Mouse (Mus musculus) testis, postnatal 10 days (tissue): ENCODE measurements around the gene Slc26a9.

Source experiments
- DNase-seq: peaks from one replicate; pipeline ENCODE4 v3.0.0; 2021; ENCODE audit warnings: low spot score

The Slc26a9 gene

DNA sequence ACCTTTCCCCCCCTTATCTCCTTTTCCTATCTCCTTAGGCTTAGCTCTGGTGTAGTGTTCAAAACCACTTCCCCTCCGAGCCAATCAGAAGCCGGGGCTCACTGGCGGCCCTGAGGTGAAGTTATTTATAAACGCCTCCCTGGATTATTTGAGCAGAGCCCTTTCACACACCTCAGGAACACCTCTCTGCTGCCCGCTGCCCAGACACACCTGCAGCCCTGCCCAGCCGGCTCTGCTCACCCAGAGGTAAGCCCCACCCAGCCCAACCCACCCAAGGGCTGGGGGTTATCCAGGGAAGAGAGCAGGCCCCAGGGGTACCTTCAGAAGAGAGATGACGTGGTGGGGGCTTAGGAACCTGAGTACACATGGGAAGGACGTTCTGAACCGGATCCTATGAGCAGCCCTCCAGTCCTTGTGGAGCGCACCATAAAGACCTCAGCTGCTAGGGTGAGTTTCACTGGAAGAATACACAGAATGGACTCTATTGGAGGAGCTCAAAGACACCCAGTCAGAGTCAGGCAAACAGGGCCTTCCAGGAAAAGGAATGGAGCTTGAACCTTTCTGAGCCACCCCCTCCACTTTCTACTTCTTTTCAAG is at the start of gene Slc26a9:
Gene Slc26a9, plus strand, starts transcription at position 155 of the 597 bp plus-strand sequence.
- DNase-seq = no peak

DNA sequence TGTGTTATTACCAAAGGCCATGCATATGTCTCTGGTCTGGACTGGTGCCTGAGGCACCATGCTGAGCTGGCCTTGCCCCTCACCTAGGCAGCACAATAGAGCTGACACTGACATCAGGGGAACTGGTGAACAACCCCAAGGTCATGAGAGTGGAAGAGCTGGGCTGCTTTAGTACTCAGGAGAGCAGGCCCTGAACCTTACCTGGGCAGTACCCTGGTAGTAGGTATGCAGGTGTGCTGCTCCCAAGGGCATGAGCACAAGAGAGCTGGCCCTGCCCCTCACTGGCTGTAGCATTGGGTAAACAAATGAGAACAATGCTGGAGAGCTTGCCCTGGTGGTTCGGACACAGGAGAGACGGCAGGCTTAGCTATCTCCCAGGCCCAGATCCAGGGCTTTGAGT is 48.5 kb upstream of the Slc26a9 start:
- DNase-seq = no peak

DNA sequence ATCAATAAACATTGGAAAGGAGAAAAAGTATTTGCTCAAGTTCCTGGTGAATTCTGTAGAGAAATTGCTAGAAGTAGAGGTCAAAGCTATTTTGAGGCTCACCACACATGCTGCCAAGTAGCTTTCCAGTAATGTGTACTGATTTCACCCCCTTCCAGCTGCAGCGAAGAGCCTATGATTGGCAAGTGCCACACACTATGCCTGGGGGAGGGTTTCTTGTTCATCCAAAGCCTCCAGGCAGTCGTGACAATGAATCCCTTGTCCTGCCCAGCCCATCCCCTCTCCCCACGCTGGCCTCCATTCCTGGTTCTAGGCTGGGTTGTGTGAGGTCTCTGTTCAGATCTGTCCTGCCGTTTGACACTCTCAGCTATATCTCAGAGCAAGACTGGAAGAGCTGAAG is 47.5 kb upstream of the Slc26a9 start:
- no peak for DNase-seq

DNA sequence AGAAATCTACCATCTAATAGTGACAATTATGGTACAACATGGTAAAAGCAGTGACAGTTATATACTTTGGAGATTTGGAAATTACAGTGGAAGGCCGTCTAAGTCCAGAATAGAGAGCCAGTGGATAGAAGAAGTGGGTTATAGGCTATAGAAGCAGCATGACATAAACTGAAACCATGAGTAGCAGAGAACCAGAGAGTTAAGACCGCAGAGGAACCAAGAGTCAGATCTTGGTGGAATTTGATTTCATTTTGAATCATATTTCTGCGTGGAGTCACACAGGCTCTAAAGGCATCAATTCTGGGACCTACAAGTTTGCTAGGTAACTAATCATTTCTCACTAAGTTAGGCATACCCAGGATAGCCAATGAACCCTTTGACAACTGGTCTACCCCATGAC is 45.1 kb upstream of the Slc26a9 start:
- DNase-seq = no peak

DNA sequence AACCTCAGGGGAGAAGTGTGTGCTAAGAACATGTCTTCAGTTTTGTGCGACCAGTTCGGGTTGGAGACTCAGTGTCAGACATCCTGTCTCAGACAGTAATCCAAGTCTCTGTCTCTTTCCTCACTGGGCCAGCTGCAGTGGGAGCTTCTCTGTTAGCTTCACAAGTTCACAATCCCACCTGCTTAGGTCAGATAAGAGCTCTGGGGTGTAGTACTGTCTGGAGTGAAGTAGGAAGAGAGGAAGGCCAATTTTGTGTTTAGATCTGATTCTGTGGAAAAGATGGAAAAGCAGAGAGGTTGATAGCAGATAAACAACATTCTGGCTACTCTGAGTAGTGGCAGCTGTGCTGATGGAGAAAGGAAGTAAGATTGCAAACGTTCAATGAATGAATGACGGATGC is 44.2 kb upstream of the Slc26a9 start:
- no peak for DNase-seq

DNA sequence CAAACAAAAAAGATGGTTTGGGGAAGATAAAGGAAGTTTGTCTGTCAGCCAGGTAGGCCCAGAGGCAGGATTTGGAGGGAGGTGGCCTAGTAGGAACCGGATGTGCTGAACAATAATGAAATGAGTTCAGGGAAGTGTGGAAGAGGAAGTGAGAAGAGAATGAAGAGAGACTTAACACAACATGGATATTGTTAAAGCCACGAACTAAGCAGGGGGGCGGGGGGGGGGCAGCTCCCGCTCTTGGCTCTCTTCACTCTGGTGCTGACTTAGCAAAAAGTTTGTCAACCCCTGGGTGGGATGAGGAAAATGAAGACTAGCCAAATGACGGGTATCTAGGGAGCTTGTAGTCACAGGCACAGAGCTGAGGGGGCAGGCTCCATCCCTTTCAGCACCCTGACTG is 43.4 kb upstream of the Slc26a9 start:
- no peak for DNase-seq

DNA sequence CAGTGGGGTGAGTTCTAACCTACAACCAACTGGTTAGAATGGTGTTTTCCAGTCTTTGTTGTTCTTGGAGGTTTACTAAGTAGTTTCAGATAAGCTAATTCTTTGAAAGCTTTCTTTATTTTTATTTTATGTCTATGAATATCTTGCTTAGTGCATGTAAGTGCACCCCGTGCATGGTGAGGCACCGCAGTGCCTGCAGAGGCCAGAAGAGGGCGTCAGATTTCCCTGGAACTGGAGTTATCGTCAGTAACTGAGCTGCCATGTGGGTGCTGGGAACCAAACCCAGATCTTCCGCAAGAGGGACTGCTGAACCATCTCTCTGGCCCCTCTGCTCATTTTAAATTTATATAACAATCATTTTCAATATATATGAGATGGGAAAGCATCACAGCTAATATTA is 42.4 kb upstream of the Slc26a9 start:
- DNase-seq = peak; percentile 61

DNA sequence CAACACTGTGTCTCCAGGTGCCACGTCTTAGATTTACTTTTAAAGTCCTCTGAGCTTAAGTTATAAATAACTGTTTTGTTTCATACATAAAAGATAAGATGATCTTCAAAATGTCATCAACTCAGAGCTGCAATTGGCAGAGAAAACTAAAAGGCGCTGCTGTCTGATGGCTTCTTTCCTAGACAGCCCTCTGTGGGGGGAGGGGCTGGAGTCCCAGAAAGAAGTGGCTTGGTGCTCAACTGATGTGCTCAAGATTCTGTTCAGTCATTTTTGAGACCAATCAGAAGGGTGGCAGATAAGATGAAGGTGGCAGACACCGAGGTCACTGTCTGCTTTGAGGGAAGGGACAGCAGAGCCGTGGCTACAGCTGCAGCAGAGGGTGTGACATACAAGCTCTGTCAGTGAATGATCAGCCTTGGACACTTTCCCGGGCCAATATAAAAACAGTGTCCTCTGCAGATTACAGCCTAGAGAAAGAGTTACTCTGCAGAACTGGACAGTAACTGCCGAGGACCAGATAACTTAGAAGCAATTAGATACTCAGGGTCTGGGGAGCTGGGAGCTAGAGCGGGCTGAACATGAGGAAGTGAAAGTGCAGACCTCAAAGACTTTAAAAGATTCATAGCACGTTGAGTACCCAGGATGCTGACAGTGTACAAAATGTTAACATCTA is 41.6 kb upstream of the Slc26a9 start:
- DNase-seq = peak; percentile 66

DNA sequence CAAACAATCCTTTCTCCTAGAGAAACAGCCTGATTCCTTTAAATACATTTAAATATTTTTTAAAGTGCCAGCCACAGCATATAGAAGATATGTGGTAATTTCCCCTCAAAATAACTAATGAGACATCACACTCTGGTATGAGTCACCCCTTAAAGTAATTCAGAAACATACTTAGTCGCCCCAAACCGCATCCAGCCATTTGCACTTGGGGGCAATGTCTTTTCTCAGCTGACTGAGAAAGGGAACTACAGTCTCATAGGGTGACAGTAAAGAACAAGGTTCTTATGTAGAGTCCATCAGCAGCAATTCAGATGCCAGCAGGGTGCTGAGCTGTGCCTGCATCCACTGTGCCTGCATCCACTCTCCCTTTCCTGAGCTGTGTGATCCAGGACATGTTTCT is 40.3 kb upstream of the Slc26a9 start:
- no peak for DNase-seq

DNA sequence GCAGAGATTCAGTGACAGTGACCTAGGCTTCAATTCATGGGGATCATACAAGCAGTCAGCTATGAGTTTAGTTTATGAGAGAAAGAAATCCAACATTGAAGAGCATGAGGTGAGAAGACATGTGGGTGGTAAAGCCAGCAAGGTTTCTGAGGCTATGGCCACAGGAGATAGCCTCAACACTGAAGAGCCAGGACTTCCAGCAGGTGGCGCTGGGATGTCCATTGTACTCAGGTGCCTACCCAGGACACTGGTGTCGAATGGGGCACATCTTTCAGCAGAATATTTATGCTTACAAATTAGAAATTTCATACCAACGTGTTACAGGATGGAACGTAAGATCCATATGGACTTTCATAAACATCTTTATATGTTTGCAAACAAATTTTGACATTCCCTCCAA is 35.5 kb upstream of the Slc26a9 start:
- peak; percentile 82 for DNase-seq

DNA sequence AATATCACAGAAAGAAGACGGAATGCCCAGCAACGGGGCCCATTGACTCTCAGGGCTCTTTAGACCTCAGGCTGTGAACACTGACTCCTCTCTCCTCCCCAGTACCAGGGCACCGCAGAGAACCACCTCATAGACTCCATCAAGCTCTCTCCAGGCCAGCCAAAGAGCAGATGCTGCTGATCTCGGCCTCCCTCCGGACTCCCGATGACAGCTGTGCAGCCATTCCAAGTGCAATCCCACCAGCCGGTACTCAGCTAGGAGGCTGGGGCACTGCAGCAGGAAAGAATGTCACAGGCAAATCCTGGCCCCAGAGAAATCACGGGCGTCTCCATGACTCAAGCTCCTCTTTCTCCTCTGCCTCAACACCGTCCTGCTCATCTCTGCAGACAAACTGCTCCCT is 32.3 kb upstream of the Slc26a9 start:
- no peak for DNase-seq

DNA sequence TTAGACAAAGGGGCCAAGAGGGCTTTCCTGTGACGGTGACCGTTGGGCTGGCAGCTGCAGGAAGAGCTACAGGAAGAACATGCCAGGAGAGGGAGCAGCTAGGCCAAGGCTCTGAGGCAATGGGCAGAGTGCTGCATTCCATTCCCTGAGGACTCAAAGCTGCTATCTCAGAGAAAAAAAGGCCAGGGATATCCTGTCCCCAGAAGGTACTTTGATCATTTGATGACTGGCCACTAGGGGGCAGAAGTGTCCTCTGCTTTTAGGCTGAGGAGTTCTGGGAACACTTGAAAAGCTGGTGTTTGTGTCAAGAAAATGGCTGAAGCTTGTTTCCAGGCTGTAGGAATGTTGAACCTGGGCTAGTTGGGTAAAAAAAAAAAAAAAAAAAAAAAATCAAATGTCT is 31.4 kb upstream of the Slc26a9 start:
- peak; percentile 94 for DNase-seq

DNA sequence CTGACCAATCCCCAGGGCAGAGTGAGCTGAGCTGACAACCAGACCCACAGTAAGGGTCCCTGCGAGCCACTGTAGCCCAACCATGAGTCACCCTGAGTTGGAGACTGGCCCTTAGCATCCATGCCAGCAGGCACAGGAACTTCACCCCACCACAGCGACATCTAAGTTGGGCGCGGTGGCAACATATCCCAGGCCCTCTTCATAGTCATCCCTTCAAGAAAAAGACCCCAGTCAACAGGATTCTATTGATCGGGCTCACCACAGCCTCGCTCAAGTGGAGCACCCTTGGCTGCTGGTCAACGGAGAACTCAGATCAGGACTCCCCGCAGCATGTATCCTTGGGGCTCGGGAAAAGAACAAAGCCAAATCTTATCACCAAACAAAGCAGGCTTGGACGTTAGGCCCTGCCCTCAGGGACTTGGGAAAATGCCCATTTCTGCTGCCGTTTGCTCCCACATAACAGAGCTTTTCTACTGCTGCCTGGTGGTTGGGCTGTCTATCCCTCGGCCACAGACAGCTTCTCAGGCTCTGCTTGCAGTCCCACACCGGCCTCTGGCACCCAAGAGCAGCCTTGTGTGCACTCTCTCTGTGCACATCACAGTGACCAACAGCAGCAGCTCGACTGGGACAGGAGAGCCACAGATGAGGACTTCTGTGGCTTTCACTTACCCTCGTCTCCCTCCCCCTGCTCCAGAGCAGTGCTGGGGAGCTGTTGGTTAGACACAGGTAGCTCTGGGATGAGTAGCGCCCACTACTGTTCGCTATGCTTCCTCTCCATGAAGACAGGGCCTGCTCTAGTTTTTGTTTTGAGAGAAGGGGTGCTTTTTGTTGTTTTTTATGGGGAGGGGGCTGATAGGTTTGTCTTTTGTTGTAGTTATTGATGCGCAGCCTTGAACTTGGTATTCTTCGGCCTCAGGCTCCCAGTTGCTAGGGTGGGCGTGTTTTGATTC is 29.2 kb upstream of the Slc26a9 start:
- peak; percentile 63 for DNase-seq

DNA sequence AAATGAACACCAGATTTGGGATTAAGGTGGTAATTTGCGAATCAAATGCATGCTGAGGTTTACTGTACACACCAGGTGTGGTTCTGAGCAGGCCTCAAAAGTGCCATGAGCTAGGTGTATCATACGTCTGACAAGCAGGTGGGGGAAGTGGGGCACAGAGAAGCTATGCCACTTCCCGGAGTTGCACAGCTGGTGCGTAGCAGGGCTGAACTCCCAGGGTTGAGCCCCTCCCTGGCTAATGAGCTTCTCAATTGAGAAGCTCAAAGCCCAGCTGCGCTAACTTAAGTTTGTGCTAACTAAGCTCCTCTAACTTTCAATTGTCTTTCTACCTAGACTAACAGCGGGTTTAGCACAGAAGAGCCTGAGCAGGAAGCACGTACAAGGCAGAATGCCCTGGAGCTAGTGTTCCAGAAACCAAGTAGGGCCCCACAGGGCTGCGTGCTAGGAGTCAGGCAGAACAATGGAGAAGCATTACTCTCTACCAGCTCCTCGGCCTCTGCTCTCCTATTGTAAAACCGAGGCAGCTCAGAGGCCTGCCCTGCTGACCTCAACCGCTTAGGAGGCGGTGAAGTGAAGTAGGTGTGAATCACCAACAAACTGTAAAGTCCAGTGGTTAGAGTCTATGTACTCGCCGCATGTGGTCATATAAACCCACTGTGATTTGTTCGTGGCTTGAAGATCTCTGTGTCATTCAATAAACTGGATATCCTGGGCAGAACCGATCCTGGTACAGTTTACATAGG is 24.7 kb upstream of the Slc26a9 start:
- no peak for DNase-seq

DNA sequence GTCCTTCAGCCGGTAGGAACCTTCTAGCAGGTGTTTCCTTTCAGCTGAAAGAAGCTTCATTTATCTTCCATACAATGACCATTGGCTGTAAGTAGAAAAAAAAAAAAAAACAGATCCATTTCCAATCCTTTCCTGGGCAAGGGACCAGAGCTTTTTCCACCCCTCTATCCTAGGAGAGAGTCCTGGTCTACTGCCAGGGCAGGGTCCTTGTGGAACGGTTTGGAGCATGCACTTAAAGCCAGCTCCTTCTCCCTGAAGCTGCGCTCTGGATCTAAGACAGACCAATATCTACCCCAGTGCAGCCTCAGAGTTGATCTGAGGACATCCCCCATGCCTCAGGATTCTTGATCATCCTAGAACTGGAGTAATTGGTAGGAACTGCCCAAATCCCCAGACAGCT is 21.8 kb upstream of the Slc26a9 start:
- peak; percentile 58 for DNase-seq

DNA sequence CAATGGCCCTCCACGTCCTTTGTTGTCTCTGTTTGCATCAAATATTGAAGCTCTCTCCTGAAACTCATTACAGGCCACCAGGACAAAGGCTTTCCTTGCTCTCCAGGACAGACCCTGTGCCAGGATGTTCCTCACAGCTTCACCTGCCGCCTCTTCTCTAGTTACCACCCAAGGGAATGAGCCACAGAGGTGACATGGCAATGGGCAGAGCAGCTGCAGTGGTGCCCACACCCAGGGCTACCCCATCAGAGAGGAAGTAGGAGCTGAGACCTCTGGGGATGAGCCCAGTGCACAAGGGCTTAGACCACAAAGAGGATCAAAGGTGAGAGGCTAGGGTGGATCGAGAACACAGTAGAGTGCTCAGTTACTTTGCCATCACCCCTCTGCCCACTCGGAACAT is 20.3 kb upstream of the Slc26a9 start:
- no peak for DNase-seq

DNA sequence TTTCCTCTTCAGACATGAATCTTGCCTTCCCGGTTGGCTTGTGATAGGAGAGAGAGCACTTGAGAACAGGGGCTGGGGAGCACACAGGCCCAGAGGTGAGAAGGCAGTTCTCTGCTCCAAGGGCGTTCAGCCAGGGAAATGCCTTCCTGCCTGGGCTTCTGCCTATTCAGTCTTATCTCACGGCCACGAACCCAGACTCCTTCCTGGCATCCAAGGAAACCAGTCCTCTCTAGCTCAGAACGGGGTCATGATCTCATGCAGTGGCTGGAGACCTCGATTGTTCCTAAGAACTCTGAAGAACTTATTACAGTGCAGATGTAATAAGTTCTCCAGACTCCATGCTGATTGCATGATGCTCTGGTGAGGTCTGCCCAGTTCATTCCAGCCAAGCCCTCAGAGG is 17.2 kb upstream of the Slc26a9 start:
- no peak for DNase-seq

DNA sequence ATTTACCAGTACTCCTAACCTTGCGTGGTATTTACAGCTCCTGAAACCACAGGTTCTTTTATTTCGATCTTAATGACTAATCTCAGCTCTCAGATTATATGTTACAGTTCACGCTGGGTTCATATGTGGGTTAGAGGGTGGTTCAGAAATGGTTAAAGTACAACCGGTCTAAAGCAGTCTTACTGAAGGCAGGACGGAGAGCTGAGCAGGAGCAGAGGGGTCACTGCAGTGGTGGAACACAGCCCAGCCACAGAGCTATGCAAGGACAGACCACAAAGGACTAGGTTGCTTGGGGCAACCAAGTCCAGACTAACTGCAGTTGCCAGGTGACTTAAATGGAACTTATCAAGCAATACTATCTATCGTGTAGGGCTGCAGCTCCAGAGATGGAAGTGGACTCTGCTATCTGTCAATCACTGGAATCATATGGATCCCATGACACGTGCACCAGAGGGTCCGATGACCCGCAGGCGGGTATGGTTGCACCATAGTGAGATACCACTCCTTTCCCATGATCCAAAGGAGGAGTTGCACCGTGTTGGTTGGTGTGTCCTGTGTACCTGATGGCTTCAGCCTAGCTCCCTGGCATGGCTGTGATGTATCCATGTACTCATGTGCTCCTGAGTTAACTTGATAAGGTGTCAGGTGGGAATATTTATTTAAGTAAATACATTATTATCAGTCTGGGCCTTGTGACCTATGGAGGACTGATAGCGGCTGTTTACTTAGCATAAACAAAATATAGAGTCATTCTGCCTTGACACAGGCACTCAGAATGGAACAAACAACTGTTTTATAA is 13.0 kb upstream of the Slc26a9 start:
- DNase-seq = no peak

DNA sequence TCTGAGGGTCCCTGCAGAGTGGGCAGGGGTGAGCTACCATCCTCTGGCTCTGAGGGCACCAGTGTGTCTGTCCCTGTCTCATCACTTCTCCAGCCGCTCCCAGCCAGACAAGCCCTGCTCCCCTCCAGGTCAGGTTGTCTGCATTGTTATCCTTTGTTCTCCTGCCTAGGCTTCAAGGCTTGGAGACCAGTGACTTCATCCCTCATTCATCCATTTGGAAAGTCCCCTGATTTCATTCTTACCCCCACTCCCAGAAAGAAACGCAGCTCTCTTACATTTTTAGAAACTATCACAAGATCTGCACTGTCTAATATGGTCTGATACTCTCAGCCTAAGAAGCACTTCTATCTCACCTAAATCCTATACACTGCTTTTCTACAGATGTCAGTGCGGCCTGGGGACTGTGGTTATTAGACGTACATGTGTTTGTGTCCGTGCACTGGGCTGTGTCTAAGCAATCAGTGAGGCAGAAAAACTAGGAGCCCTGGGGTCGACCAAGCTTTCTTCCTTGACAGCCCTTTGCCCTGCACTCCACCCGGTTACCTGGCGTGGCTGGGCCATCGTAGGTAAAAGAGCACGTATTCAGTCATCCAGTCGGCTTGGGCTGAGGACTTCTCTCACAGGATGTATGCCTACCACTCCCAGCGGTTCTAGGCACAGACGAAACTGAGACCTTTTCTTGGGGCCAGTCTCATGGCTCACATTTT is 10.2 kb upstream of the Slc26a9 start:
- DNase-seq = no peak

DNA sequence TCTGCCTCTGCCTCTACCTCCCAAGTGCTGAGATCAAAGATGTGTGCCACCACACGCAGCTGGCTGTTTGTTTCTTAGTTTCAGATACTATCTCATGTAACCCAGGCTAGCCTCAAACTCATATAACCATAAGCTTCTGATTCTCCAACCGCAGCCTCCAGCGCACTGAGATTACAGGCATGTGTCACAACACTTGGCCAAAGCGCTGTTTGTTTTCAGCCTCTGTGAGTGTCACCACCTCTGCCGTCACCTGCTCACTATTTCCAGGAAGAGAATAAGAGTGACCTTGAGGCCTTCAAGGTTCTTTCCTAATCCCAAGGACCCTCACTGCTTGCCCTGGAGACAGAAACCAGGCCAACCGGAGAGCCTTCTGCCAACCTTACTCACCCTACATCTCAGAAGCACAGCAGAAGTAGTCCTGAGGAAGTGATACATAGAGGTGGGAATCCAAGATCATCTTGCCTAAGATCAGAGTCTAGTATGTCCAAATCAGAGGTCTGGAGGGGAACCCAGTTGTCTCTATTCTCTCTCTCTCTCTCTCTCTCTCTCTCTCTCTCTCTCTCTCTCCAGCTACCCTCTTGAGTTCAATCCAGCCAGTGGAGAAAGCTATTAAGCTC is 9.1 kb upstream of the Slc26a9 start:
- no peak for DNase-seq
